8 mouse cellular contexts compared by ENCODE assay signal in genomic region chr8:102786467-102787360, GRCm38 (mm10). TPM values are rescaled to one million over a fixed set of nuclear protein-coding genes. Genes with fewer than 3 reads are reported as not detected.
A peak's percentile ranks its signal among the peaks of the same experiment; 100 is the strongest.
DNase-seq lines count a peak whose midpoint lies in the region; ATAC-seq and TF ChIP-seq lines count a peak whose summit lies in the region.

No protein-coding gene starts in this region.

- no peaks in the 10 kb centered on the region for H3K27me3 ChIP-seq in embryonic facial prominence, embryonic 13.5 days
- H3K27me3 ChIP-seq in hindbrain, embryonic 10.5 days (ENCODE audit: insufficient read depth, poor library complexity, severe bottlenecking) = peaks cover 41% of the 10 kb centered on the region
- H3K27me3 ChIP-seq in lung, postnatal 0 days (replicated peaks; ENCODE audit: insufficient read depth, low read length) = 0 out of 2 replicates have a peak, but pooled peaks cover 17% of the 10 kb centered on the region
- no peaks in the 10 kb centered on the region for H3K27me3 ChIP-seq in stomach, postnatal 0 days (ENCODE audit: control insufficient read depth, insufficient read depth, low read length)

- no peaks in the 10 kb centered on the region for H3K36me3 ChIP-seq in embryonic facial prominence, embryonic 13.5 days
- no peaks in the 10 kb centered on the region for H3K36me3 ChIP-seq in hindbrain, embryonic 10.5 days
- H3K36me3 ChIP-seq in lung, postnatal 0 days (ENCODE audit: insufficient read depth, low read length) = no peaks in the 10 kb centered on the region
- H3K36me3 ChIP-seq in stomach, postnatal 0 days (ENCODE audit: control insufficient read depth, insufficient read depth, low read length) = no peaks in the 10 kb centered on the region

- peak; percentile 28 to 36 for DNase-seq in layer of hippocampus, postnatal 10 days (ENCODE audit: low spot score in 2 of 2)
- no peak for DNase-seq in layer of hippocampus, adult 11-12 months (ENCODE audit: low spot score)
- DNase-seq in hindbrain, embryonic 10.5 days (ENCODE audit: low spot score) = peak; percentile 62
- peak; percentile 48 for DNase-seq in lung, postnatal 0 days (ENCODE audit: low spot score)
- DNase-seq in stomach, postnatal 0 days (ENCODE audit: low spot score) = no peak
- no peak for DNase-seq in cerebellum, postnatal 36 days
- DNase-seq in adrenal gland, adult 2 months = no peak

- H3K27ac ChIP-seq in embryonic facial prominence, embryonic 13.5 days = peak overlapping the region; percentile 99
- peak overlapping the region; percentile 93 for H3K27ac ChIP-seq in hindbrain, embryonic 10.5 days
- H3K27ac ChIP-seq in lung, postnatal 0 days (ENCODE audit: low read length) = peak overlapping the region; percentile 86
- H3K27ac ChIP-seq in stomach, postnatal 0 days (replicated peaks) = peak overlapping the region; percentile 45

- peak overlapping the region; percentile 79 for H3K4me2 ChIP-seq in embryonic facial prominence, embryonic 13.5 days
- peak overlapping the region; percentile 67 for H3K4me2 ChIP-seq in lung, postnatal 0 days (replicated peaks; ENCODE audit: low read depth, low read length)
- peak overlapping the region; percentile 53 for H3K4me2 ChIP-seq in stomach, postnatal 0 days (replicated peaks; ENCODE audit: low read depth)

- peaks cover 21% of the 10 kb centered on the region for H3K4me1 ChIP-seq in embryonic facial prominence, embryonic 13.5 days
- peaks cover 41% of the 10 kb centered on the region for H3K4me1 ChIP-seq in hindbrain, embryonic 10.5 days (replicated peaks)
- peaks cover 6% of the 10 kb centered on the region; the same call in 1 of the 2 replicates for H3K4me1 ChIP-seq in lung, postnatal 0 days (ENCODE audit: insufficient read depth, low read depth, low read length)
- no peaks in the 10 kb centered on the region for H3K4me1 ChIP-seq in stomach, postnatal 0 days (replicated peaks; ENCODE audit: control insufficient read depth, insufficient read depth)

- H3K4me3 ChIP-seq in embryonic facial prominence, embryonic 13.5 days = peak overlapping the region; percentile 92
- peak overlapping the region; percentile 85 for H3K4me3 ChIP-seq in hindbrain, embryonic 10.5 days
- H3K4me3 ChIP-seq in lung, postnatal 0 days (ENCODE audit: low read depth, low read length) = peak overlapping the region; percentile 57
- peak overlapping the region; percentile 69 for H3K4me3 ChIP-seq in stomach, postnatal 0 days (ENCODE audit: low read depth, low read length)

- TF ChIP-seq CTCF in lung, postnatal 0 days (IDR thresholded peaks at IDR 0.05) = no peak
- peak; percentile 32 for TF ChIP-seq CTCF in stomach, postnatal 0 days (IDR thresholded peaks at IDR 0.05; ENCODE audit: low read depth)

- TF ChIP-seq EP300 in lung, postnatal 0 days (IDR thresholded peaks at IDR 0.05) = no peak
- TF ChIP-seq EP300 in stomach, postnatal 0 days (optimal IDR thresholded peaks at IDR 0.05) = no peak

- H3K9ac ChIP-seq in embryonic facial prominence, embryonic 13.5 days = peak overlapping the region; percentile 100
- H3K9ac ChIP-seq in lung, postnatal 0 days (replicated peaks; ENCODE audit: low read depth) = 0 out of 2 replicates have a peak overlapping the region, but pooled peaks have one; percentile 26
- H3K9ac ChIP-seq in stomach, postnatal 0 days (ENCODE audit: low read length) = peak overlapping the region; percentile 79

- ATAC-seq in embryonic facial prominence, embryonic 13.5 days (ENCODE audit: insufficient number of reproducible peaks, insufficient read depth, low FRiP score, low TSS enrichment, low read depth) = no peak
- ATAC-seq in lung, postnatal 0 days = peak; percentile 12; the same call in 1 of the 2 replicates
- no peak for ATAC-seq in stomach, postnatal 0 days (ENCODE audit: low FRiP score, low TSS enrichment)

- H3K9me3 ChIP-seq in embryonic facial prominence, embryonic 13.5 days = no peaks in the 10 kb centered on the region
- no peaks in the 10 kb centered on the region for H3K9me3 ChIP-seq in hindbrain, embryonic 10.5 days
- no peaks in the 10 kb centered on the region for H3K9me3 ChIP-seq in lung, postnatal 0 days (ENCODE audit: low read length)
- H3K9me3 ChIP-seq in stomach, postnatal 0 days (ENCODE audit: control insufficient read depth, low read length) = no peaks in the 10 kb centered on the region

- WGBS in embryonic facial prominence, embryonic 13.5 days = 2% methylated on average over 30 of the region's 31 CpGs
- WGBS in hindbrain, embryonic 10.5 days = 3% methylated on average over 31 of the region's 31 CpGs
- WGBS in lung, postnatal 0 days = 3% methylated on average over 31 of the region's 31 CpGs
- WGBS in stomach, postnatal 0 days = 11% methylated on average over 31 of the region's 31 CpGs

RNA-seq across cellular contexts. Expression of gene Cdh11, which starts 1.3 kb away (rescaled TPM):
- 100 to 1,000 TPM; 107 to 112 TPM for total RNA-seq in layer of hippocampus, postnatal 10 days (2021)
- 194 and 236 TPM in 2 replicates for polyA plus RNA-seq in embryonic facial prominence, embryonic 13.5 days (2015; fragmentation: Nextera tagmentation; extraction: Ambion mirVana)
- 67.4 and 68.2 TPM in 2 replicates for polyA plus RNA-seq in hindbrain, embryonic 10.5 days (2016; fragmentation: Nextera tagmentation; extraction: Ambion mirVana)
- 89.4 and 98.6 TPM in 2 replicates for polyA plus RNA-seq in lung, postnatal 0 days (2015; fragmentation: Nextera tagmentation; extraction: Ambion mirVana)
- 26.4 and 27.5 TPM in 2 replicates for polyA plus RNA-seq in stomach, postnatal 0 days (2015; fragmentation: Nextera tagmentation; extraction: Ambion mirVana)
- total RNA-seq in adrenal gland, adult 2 months (2021) = 10 to 100 TPM; 12.4 to 20.3 TPM
- polyA plus RNA-seq in adrenal gland, adult 2 months (2012; rRNA removed) = 3.5 and 3.8 TPM in 2 replicates

Comparison
In these comparisons a context has a peak if more than half of its experiments do, and no peak if none do; other contexts are left out.
1. DNase-seq: peak in layer of hippocampus, postnatal 10 days (2 of 2), hindbrain, embryonic 10.5 days (single experiment) and lung, postnatal 0 days (single experiment); none in layer of hippocampus, adult 11-12 months (single experiment), stomach, postnatal 0 days (single experiment), cerebellum, postnatal 36 days (0 of 2) and adrenal gland, adult 2 months (single experiment).
2. H3K27ac ChIP-seq: peak in every context shown above with its lines; median percentile 99 in embryonic facial prominence, embryonic 13.5 days; 93 in hindbrain, embryonic 10.5 days; 86 in lung, postnatal 0 days; 45 in stomach, postnatal 0 days.
3. H3K9ac ChIP-seq: peak in every context shown above with its lines; median percentile 100 in embryonic facial prominence, embryonic 13.5 days; 79 in stomach, postnatal 0 days; 26 in lung, postnatal 0 days.
4. Peak in every context shown above with its lines, with median percentiles within 50 percentile points of each other: H3K4me2 ChIP-seq and H3K4me3 ChIP-seq.